Mouse (Mus musculus): ENCODE results near the gene Gnaq.

DNA sequence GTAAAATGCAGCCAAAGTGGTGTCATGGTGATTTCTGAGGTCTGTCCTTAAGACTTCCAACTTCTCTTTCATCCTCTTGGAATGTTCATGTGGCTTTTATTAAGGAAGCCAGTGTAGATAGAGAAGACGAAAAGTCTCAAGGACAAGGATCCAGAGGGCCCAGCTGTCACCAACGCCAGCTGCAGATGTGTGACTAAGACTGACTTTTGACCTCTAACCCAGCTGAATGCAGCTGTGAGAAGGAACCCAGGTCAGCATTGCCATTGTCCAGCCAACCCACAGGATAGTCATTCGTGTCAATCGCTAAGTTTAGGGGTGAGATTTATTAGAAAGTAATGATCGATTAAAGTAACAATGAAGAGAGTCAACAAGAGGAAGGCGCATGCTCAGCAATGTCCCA lies 270.5 kb downstream of the Gnaq start:
- TF ChIP-seq CTCF (IDR thresholded peaks at IDR 0.05; ENCODE audit: insufficient read depth, low read length) (no peak), POLR2A (IDR thresholded peaks at IDR 0.05; ENCODE audit: borderline replicate concordance, extremely low read depth, low read depth, low read length) (no peak)

All from lung, adult 2 months (tissue).